Mouse (Mus musculus): Measurements from ENCODE around the gene Cnnm3.

GRCm38 (mm10) chr1:36513718-36514117, 2.1 kb downstream of the Cnnm3 start:
- TF ChIP-seq EP300 (IDR thresholded peaks at IDR 0.05; ENCODE audit: insufficient read depth, low read depth, low read length) (no peak), CTCF (IDR thresholded peaks at IDR 0.05) (peak; percentile 67)
